Mouse (Mus musculus) thymus, adult 2 months (tissue): ENCODE data around the gene Cdh4.

Source experiments
- CTCF ChIP-seq: fragments of 200-500 bp; IDR thresholded peaks from 2 replicates; pipeline ENCODE4 v1.5.1; 2012; ENCODE audit warnings: mild to moderate bottlenecking, control low read depth, low read length, moderate library complexity, borderline replicate concordance; ENCODE audit not compliant: control insufficient read depth, poor library complexity, insufficient read depth; ENCODE audit errors: extremely low read depth
- POLR2A ChIP-seq: fragments of 200-500 bp; IDR thresholded peaks from 2 replicates; pipeline ENCODE4 v1.6.1; 2012; ENCODE audit warnings: mild to moderate bottlenecking, low read length, control low read depth, moderate library complexity; ENCODE audit not compliant: control insufficient read depth, poor library complexity, insufficient read depth; ENCODE audit errors: extremely low read depth

DNA sequence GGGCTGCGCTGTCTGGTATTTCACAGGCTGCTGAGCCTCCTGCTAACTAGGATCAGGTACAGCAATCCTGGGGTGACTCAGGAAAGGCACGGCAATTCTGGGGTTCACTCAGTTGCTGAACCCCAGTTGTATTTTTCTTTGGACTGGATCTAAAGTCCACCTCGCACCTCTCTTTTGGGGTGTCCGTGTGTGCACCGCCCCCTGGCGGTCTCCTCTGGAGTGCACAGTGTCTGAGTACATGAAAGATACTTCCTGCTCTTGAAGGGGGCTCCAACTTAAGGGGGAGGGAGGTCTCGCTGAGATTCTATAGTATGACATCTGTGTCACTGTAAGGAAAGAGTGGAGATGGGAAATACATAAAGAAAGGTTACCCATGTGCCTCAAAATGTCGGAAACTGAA is 286.8 kb downstream of the Cdh4 start:
- TF ChIP-seq CTCF (peak; percentile 61; the same call in 1 of the 2 replicates), POLR2A (no peak)
